Mouse (Mus musculus) midbrain, embryonic 14.5 days (tissue): ENCODE data around the gene Crmp1. TPM values are rescaled to one million over a fixed set of nuclear protein-coding genes. Genes with fewer than 3 reads are reported as not detected.
A peak's percentile ranks its signal among the peaks of the same experiment; 100 is the strongest.

Experiments
- ATAC-seq: fragments of 200-750 bp; cut with Nextera tagmentation; 2 replicates; pipeline ENCODE4 v1.8.0; 2017; ENCODE audit warnings: moderate number of reproducible peaks, moderate library complexity; ENCODE audit not compliant: low FRiP score, low TSS enrichment
- DNase-seq: peaks from one replicate; pipeline ENCODE4 v3.0.0-alpha.2; 2015
- H3K27ac ChIP-seq: fragments of 300-500 bp; sonication (generic); replicated peaks from 2 replicates; pipeline ENCODE4 v1.5.1; 2014; ENCODE audit warnings: mild to moderate bottlenecking, low read depth, low read length, moderate library complexity
- H3K27me3 ChIP-seq: fragments of 300-500 bp; sonication (generic); 2 replicates; pipeline ENCODE4 v1.6.1; 2014; ENCODE audit warnings: low read length, control low read depth, mixed read lengths; ENCODE audit not compliant: control insufficient read depth, insufficient read depth
- H3K36me3 ChIP-seq: fragments of 300-500 bp; sonication (generic); 2 replicates; pipeline ENCODE4 v1.6.1; 2014; ENCODE audit warnings: low read length, control low read depth; ENCODE audit not compliant: control insufficient read depth, insufficient read depth
- H3K4me1 ChIP-seq: fragments of 300-500 bp; sonication (generic); 2 replicates; pipeline ENCODE4 v1.6.1; 2014; ENCODE audit warnings: mild to moderate bottlenecking, antibody characterized with exemption, low read length, control low read depth; ENCODE audit not compliant: control insufficient read depth, insufficient read depth
- H3K4me2 ChIP-seq: fragments of 300-500 bp; sonication (generic); 2 replicates; pipeline ENCODE4 v1.6.1; 2014; ENCODE audit warnings: mild to moderate bottlenecking, low read length, moderate library complexity
- H3K4me3 ChIP-seq: fragments of 300-500 bp; sonication (generic); replicated peaks from 2 replicates; pipeline ENCODE4 v1.5.1; 2014; ENCODE audit warnings: low read depth, low read length
- H3K9ac ChIP-seq: fragments of 300-500 bp; sonication (generic); replicated peaks from 2 replicates; pipeline ENCODE4 v1.6.1; 2014; ENCODE audit warnings: mild to moderate bottlenecking, low read length, moderate library complexity
- H3K9me3 ChIP-seq: fragments of 300-500 bp; sonication (generic); 2 replicates; pipeline ENCODE4 v1.6.1; 2016; ENCODE audit warnings: low read length, control low read depth, mixed read lengths; ENCODE audit not compliant: control insufficient read depth
- WGBS: fragments of 180-500 bp; shearing (Covaris S2); extraction: QIAGEN DNeasy Blood & Tissue Kit; methylation state at CpG from one replicate; pipeline ENCODE4 v1.1.7; 2014; 5-methylcytosine and 5-hydroxymethylcytosine counted together
- polyA plus RNA-seq: library from polyadenylated mRNA; unstranded; fragments of >200 nt; fragmentation: Nextera tagmentation; extraction: Ambion mirVana; gene quantifications from 2 replicates; pipeline ENCODE4 v1.2.1, GENCODE M21; 2014

The Crmp1 gene
- polyA plus RNA-seq, 1 experiment from 2014 or later, result 906 TPM

GRCm38 (mm10) chr5:37290983-37291382 lies 49.2 kb downstream of the Crmp1 start:
- 77% methylated on average over 9 of the region's 9 CpGs for WGBS
- DNase-seq (peak; percentile 53), ATAC-seq (no peak)
- Histone ChIP-seq H3K4me3 (no peak overlapping the region), H3K4me2 (no peak overlapping the region), H3K4me1 (no peaks in the 10 kb centered on the region), H3K36me3 (peaks cover 69% of the 10 kb centered on the region), H3K27ac (no peak overlapping the region), H3K27me3 (no peaks in the 10 kb centered on the region), H3K9ac (no peak overlapping the region), H3K9me3 (no peaks in the 10 kb centered on the region)

- no peak overlapping the region for H3K4me2 ChIP-seq
- no peak overlapping the region for H3K27ac ChIP-seq
- no peaks in the 10 kb centered on the region for H3K9me3 ChIP-seq
- H3K4me1 ChIP-seq, result no peaks in the 10 kb centered on the region
- DNase-seq (peak; percentile 50), ATAC-seq (no peak)
- no peak overlapping the region for H3K4me3 ChIP-seq
- WGBS, result 81% methylated on average over 10 of the region's 10 CpGs
- H3K9ac ChIP-seq, result no peak overlapping the region
- no peaks in the 10 kb centered on the region for H3K27me3 ChIP-seq
- peaks cover 15% of the 10 kb centered on the region for H3K36me3 ChIP-seq
Observed at GRCm38 (mm10) chr5:37296717-37297116, 55.0 kb downstream of the Crmp1 start.

DNA sequence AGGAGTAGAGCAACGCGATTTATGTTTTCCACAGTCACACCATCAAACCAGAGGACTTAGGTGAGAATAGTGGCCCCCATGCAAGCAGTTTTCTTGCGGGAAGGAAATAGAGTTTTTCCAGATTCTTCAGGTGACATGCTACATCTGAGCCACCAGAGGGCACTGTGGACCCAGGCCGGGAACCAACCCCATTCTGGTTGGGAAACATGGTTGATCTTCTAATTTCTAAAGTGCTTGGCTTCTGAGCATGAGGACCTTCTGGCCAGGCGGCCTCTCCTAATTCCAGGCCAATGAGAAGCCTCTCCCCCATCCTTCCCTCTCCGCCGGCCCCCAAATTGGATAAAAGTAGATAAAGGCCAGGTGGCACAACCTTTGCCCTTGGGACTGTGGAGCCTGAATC lies 56.6 kb downstream of the Crmp1 start:
- Histone ChIP-seq H3K9me3 (no peaks in the 10 kb centered on the region), H3K4me1 (no peaks in the 10 kb centered on the region), H3K27me3 (no peaks in the 10 kb centered on the region), H3K4me3 (no peak overlapping the region), H3K27ac (no peak overlapping the region), H3K9ac (no peak overlapping the region), H3K36me3 (0 out of 2 replicates have a peak, but pooled peaks cover 3% of the 10 kb centered on the region), H3K4me2 (no peak overlapping the region)
- WGBS, result 27% methylated on average over 7 of the region's 7 CpGs
- ATAC-seq (peak; percentile 37; the same call in 1 of the 2 replicates), DNase-seq (peak; percentile 81)

DNA sequence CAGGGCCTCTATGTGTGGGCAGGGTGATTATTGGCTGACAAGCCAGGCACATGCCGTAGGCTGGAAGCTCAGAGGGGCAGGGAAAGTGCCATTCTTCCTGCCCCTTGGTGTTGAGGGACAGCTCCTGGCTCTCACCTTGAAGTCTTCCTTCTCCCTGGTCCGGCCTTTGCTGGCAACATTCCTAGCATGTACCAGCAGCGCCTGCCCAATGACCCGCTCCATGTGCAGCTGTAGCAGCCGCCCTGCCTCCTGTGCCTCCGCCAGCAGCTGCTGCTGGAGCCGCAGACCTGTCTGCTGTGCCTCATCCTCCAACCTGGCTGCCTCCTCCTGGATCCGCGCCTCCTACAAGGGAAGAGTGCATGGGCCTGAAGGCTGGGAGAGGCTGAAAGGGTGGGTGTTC lies 68.3 kb downstream of the Crmp1 start:
- DNase-seq (no peak), ATAC-seq (no peak)
- no peak overlapping the region for H3K9ac ChIP-seq
- H3K9me3 ChIP-seq, result no peaks in the 10 kb centered on the region; the same call in 1 of the 2 replicates
- no peaks in the 10 kb centered on the region for H3K36me3 ChIP-seq
- 91% methylated on average over 9 of the region's 9 CpGs for WGBS
- H3K4me1 ChIP-seq, result no peaks in the 10 kb centered on the region
- H3K4me3 ChIP-seq, result no peak overlapping the region
- H3K4me2 ChIP-seq, result no peak overlapping the region
- H3K27me3 ChIP-seq, result no peaks in the 10 kb centered on the region
- no peak overlapping the region for H3K27ac ChIP-seq

DNA sequence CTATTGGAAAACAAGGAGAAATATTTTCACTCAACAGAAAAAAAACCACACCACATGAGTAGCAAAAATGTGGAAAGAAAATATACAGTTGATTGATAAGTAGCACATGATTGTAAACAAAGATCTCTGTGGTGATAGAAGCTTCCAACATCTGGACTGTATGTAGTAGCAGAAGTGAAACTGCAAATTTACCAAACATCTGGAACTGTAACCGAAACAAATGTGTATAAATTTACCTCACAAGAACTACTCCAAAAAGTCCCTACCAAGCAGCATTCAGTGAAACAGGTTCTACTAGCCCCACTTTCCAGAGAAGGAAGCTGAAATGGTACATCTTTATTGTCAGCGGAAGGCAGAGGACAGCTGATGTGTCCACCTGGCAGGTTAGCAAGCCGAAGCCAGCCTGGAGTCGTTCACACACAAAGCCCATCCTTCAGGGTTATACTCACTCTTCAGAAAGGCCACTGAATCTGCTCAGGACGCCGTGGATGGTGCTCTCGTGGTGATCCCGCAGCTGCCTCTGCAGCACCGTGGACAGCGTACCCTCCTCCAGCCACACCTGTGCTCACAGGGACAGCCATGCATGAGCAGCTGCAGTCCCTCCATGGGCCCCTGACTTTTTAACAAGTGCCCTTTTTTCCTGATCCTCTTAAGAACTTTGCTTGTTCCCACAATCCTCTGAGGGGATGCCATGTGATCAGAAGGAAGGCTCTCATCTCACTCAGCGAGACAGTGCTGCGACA lies 71.4 kb downstream of the Crmp1 start:
- no peak overlapping the region for H3K27ac ChIP-seq
- no peak for DNase-seq
- no peaks in the 10 kb centered on the region for H3K27me3 ChIP-seq
- H3K4me2 ChIP-seq, result no peak overlapping the region
- no peak overlapping the region for H3K4me3 ChIP-seq
- peaks cover 9% of the 10 kb centered on the region for H3K9me3 ChIP-seq
- no peak for ATAC-seq
- H3K9ac ChIP-seq, result no peak overlapping the region
- WGBS, result 88% methylated on average over 12 of the region's 12 CpGs
- H3K36me3 ChIP-seq, result 0 out of 2 replicates have a peak, but pooled peaks cover 5% of the 10 kb centered on the region
- H3K4me1 ChIP-seq, result no peaks in the 10 kb centered on the region

DNA sequence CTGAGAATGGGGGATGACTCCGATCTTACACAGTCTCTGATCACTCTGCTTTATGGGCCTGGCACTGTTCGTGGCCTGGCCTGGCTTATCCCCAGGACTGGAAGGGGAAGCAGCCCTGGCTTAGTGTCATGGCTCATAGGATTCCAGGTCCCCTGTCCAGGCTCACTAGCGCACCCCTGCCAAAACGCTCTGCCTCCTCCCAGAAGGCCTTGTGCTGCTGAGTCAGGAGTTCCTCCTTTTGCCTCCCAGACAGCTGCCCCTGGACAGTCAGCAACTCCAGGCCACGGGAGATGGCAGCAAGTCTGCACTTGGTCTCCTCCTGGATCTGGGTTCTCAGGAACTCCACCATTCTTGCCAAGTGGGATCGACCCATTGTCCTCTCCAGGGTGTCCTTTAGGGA lies 77.0 kb downstream of the Crmp1 start:
- H3K36me3 ChIP-seq, result peaks cover 11% of the 10 kb centered on the region; the same call in 1 of the 2 replicates
- H3K9ac ChIP-seq, result no peak overlapping the region
- H3K27me3 ChIP-seq, result no peaks in the 10 kb centered on the region
- H3K4me2 ChIP-seq, result no peak overlapping the region
- peaks cover 9% of the 10 kb centered on the region for H3K9me3 ChIP-seq
- no peak overlapping the region for H3K27ac ChIP-seq
- WGBS, result 92% methylated on average over 6 of the region's 6 CpGs
- no peak for DNase-seq
- H3K4me1 ChIP-seq, result no peaks in the 10 kb centered on the region
- no peak for ATAC-seq
- no peak overlapping the region for H3K4me3 ChIP-seq

GRCm38 (mm10) chr5:37320174-37320573 lies 78.4 kb downstream of the Crmp1 start:
- H3K9ac ChIP-seq, result no peak overlapping the region
- H3K9me3 ChIP-seq, result peaks cover 9% of the 10 kb centered on the region; the same call in 1 of the 2 replicates
- no peaks in the 10 kb centered on the region for H3K4me1 ChIP-seq
- H3K36me3 ChIP-seq, result peaks cover 17% of the 10 kb centered on the region; the same call in 1 of the 2 replicates
- no peak overlapping the region for H3K4me3 ChIP-seq
- WGBS, result 88% methylated on average over 3 of the region's 3 CpGs
- ATAC-seq, result no peak
- no peak overlapping the region for H3K4me2 ChIP-seq
- H3K27ac ChIP-seq, result no peak overlapping the region
- DNase-seq, result no peak
- H3K27me3 ChIP-seq, result no peaks in the 10 kb centered on the region

DNA sequence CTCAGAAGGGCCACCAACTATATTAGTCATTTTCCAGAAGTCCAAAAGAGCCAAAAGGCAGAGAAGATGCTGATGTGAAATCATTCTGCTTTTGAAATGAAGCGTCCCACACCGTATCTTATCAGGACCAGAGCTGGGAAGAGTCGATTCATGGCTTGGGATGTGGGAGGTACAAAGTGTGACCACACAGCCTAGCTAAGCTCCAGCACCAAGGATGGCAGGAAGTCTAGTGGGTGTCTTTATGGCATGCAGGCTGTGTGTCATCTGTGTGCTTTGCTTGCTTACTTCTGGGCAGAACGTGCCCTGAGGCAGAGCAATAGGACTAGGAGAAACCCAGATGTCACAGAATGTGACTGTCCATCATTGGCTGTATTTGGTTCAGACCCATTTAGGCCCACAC lies 79.0 kb downstream of the Crmp1 start:
- Histone ChIP-seq H3K9me3 (peaks cover 3% of the 10 kb centered on the region; the same call in 1 of the 2 replicates), H3K9ac (no peak overlapping the region), H3K4me1 (no peaks in the 10 kb centered on the region), H3K27me3 (no peaks in the 10 kb centered on the region), H3K4me3 (no peak overlapping the region), H3K27ac (no peak overlapping the region), H3K36me3 (peaks cover 14% of the 10 kb centered on the region; the same call in 1 of the 2 replicates), H3K4me2 (no peak overlapping the region)
- DNase-seq (no peak), ATAC-seq (no peak)
- WGBS, result 96% methylated on average over 4 of the region's 4 CpGs

GRCm38 (mm10) chr5:37326675-37327074 lies 84.9 kb downstream of the Crmp1 start:
- DNase-seq (no peak), ATAC-seq (no peak)
- H3K4me2 ChIP-seq, result no peak overlapping the region
- 95% methylated on average over 6 of the region's 6 CpGs for WGBS
- no peaks in the 10 kb centered on the region for H3K27me3 ChIP-seq
- peaks cover 12% of the 10 kb centered on the region; the same call in 1 of the 2 replicates for H3K36me3 ChIP-seq
- H3K9me3 ChIP-seq, result no peaks in the 10 kb centered on the region
- no peaks in the 10 kb centered on the region for H3K4me1 ChIP-seq
- no peak overlapping the region for H3K4me3 ChIP-seq
- no peak overlapping the region for H3K27ac ChIP-seq
- H3K9ac ChIP-seq, result no peak overlapping the region
